Mouse (Mus musculus) ES-E14 (cell line): ENCODE results near the gene Tgif2.

ENCODE experiments used
- HCFC1 ChIP-seq: IDR thresholded peaks from 2 replicates; pipeline ENCODE4 v1.6.1; 2012; ENCODE audit warnings: low read length, inconsistent platforms, borderline replicate concordance; ENCODE audit not compliant: insufficient read depth
- MAFK ChIP-seq: IDR thresholded peaks from 2 replicates; pipeline ENCODE4 v1.6.1; 2014; ENCODE audit warnings: mild to moderate bottlenecking, low read depth, low read length, inconsistent platforms; ENCODE audit not compliant: insufficient read depth
- ZC3H11A ChIP-seq: IDR thresholded peaks from 2 replicates; pipeline ENCODE4 v1.6.1; 2012; ENCODE audit warnings: low read depth, mild to moderate bottlenecking, inconsistent platforms, low read length, borderline replicate concordance

- TF ChIP-seq MAFK = no peak
- TF ChIP-seq ZC3H11A = no peak
- no peak for TF ChIP-seq HCFC1
These were observed 39.7 kb downstream of the Tgif2 start for GRCm38 (mm10) chr2:156879541-156879940.
